In the genomic region with DNA sequence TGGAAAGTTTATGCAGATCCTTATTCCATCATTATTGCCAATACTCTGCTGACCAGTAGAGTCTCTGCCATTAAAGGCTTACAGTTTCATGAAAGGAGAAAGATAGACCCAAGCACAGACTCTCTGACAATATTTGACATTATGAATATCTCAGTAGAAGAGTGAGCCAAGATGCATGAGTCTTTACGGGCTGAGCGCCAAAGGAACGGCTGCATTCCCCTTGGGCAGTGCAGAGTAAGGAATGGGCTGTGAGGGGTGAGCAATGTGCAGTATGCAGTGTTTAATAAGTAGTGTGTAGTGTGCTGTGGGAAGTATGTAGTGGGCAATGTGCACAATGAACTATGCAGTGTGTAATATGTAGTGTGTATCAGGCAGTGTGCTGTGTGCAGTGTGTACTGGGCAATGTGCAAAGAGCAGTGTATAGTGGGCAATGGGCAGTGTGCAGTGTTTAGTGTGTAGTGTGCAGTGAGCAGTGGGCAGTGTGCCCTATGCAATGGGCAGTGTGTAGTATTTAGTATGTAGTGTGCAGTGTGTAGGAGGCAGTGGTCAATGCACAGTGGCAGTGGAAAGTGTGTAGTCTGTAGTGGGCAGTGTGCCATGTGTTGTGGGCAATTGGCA, we compare ENCODE assay signal across 12 mouse cellular contexts.
DNase-seq lines count a peak whose midpoint lies in the region; ATAC-seq and TF ChIP-seq lines count a peak whose summit lies in the region.
"Had no signal": no experiment of that assay in that cellular context is flagged by ENCODE, and none has a peak within 500 bp of the region (broad histone marks: within the 10 kb centered on the region; RNA-seq: fewer than 3 reads in every experiment).

No protein-coding gene starts in this region.

- peak; percentile 23; the same call in 1 of the 2 replicates for ATAC-seq in midbrain, postnatal 0 days (ENCODE audit: low FRiP score)

- H3K4me3 ChIP-seq in gastrocnemius, adult 2 months, result no peak overlapping the region
- no peak overlapping the region for H3K4me3 ChIP-seq in midbrain, postnatal 0 days (ENCODE audit: low read depth, low read length)
- no peak overlapping the region for H3K4me3 ChIP-seq in midbrain, embryonic 10.5 days
- H3K4me3 ChIP-seq: erythroblast, embryonic 14.5 days; heart, embryonic 15.5 days had no signal

- 93% methylated on average over 3 of the region's 3 CpGs for WGBS in midbrain, postnatal 0 days
- 98% methylated on average over 3 of the region's 3 CpGs for WGBS in midbrain, embryonic 10.5 days

- no peak overlapping the region for H3K4me2 ChIP-seq in midbrain, postnatal 0 days (ENCODE audit: low read depth, low read length, poor library complexity, severe bottlenecking)
- H3K4me2 ChIP-seq: heart, embryonic 15.5 days had no signal

- no peak for TF ChIP-seq CTCF in gastrocnemius, adult 2 months (IDR thresholded peaks at IDR 0.05)
- TF ChIP-seq CTCF in midbrain, postnatal 0 days (IDR thresholded peaks at IDR 0.05), result no peak

- no peaks in the 10 kb centered on the region for H3K36me3 ChIP-seq in midbrain, postnatal 0 days (ENCODE audit: insufficient read depth, low read length)
- no peaks in the 10 kb centered on the region for H3K36me3 ChIP-seq in midbrain, embryonic 10.5 days
- H3K36me3 ChIP-seq: heart, embryonic 15.5 days had no signal

- intact Hi-C loops in gastrocnemius, adult 2 months (cut with DNase I), result no loop called here

- peak; percentile 33 for DNase-seq in adrenal gland, postnatal 10 days
- DNase-seq in adrenal gland, postnatal 4 days (ENCODE audit: low spot score in 2 of 2), result no peak
- peak; percentile 17 for DNase-seq in gastrocnemius, postnatal 10 days
- DNase-seq in gastrocnemius, adult 2 months, result no peak
- DNase-seq in kidney, postnatal 10 days, result peak; percentile 12
- no peak for DNase-seq in kidney, postnatal 14 days
- no peak for DNase-seq in midbrain, postnatal 0 days (ENCODE audit: low spot score)
- DNase-seq in midbrain, embryonic 10.5 days (ENCODE audit: low spot score), result no peak
- DNase-seq: liver; thymus, postnatal 14 days had no signal

- no peaks in the 10 kb centered on the region for H3K9me3 ChIP-seq in midbrain, postnatal 0 days (ENCODE audit: low read length)
- no peaks in the 10 kb centered on the region for H3K9me3 ChIP-seq in midbrain, embryonic 10.5 days (replicated peaks)
- H3K9me3 ChIP-seq: heart, embryonic 15.5 days had no signal

- no peaks in the 10 kb centered on the region for H3K4me1 ChIP-seq in midbrain, postnatal 0 days (ENCODE audit: insufficient read depth, low read length)
- no peaks in the 10 kb centered on the region for H3K4me1 ChIP-seq in midbrain, embryonic 10.5 days
- H3K4me1 ChIP-seq: heart, embryonic 15.5 days had no signal

- no peak overlapping the region for H3K27ac ChIP-seq in gastrocnemius, adult 2 months
- no peak overlapping the region for H3K27ac ChIP-seq in midbrain, postnatal 0 days (ENCODE audit: low read depth, low read length)
- no peak overlapping the region for H3K27ac ChIP-seq in midbrain, embryonic 10.5 days (replicated peaks)
- H3K27ac ChIP-seq: heart, embryonic 15.5 days had no signal

- no peaks in the 10 kb centered on the region for H3K27me3 ChIP-seq in midbrain, postnatal 0 days (ENCODE audit: insufficient read depth, low read length)
- H3K27me3 ChIP-seq in midbrain, embryonic 10.5 days (ENCODE audit: low read depth, poor library complexity, severe bottlenecking), result no peaks in the 10 kb centered on the region
- H3K27me3 ChIP-seq: heart, embryonic 15.5 days had no signal

- no peak overlapping the region for H3K9ac ChIP-seq in midbrain, postnatal 0 days (replicated peaks; ENCODE audit: low read length, poor library complexity, severe bottlenecking)
- H3K9ac ChIP-seq: heart, embryonic 15.5 days had no signal

Comparison
In these comparisons a context has a peak if more than half of its experiments do, and no peak if none do; other contexts are left out.
1. DNase-seq: peak in adrenal gland, postnatal 10 days (single experiment), gastrocnemius, postnatal 10 days (single experiment) and kidney, postnatal 10 days (single experiment); none in adrenal gland, postnatal 4 days (0 of 2), gastrocnemius, adult 2 months (single experiment), kidney, postnatal 14 days (single experiment), midbrain, postnatal 0 days (single experiment) and midbrain, embryonic 10.5 days (single experiment).